Mouse (Mus musculus) testis, postnatal 10 days (tissue): ENCODE data around the gene Psrc1.

Source experiments
- DNase-seq: peaks from one replicate; pipeline ENCODE4 v3.0.0; 2021; ENCODE audit warnings: low spot score

Gene Psrc1

GRCm38 (mm10) chr3:108423844-108424801 lies 40.5 kb downstream of the Psrc1 start:
- DNase-seq = no peak

GRCm38 (mm10) chr3:108424944-108425623 lies 41.4 kb downstream of the Psrc1 start:
- DNase-seq = no peak

- DNase-seq = no peak
Measured at GRCm38 (mm10) chr3:108425624-108426018, 42.0 kb downstream of the Psrc1 start.

- DNase-seq = no peak
Measured at GRCm38 (mm10) chr3:108432542-108433187, 49.0 kb downstream of the Psrc1 start.

- no peak for DNase-seq
Measured at GRCm38 (mm10) chr3:108433188-108433880, 49.7 kb downstream of the Psrc1 start.

GRCm38 (mm10) chr3:108433881-108434495 lies 50.3 kb downstream of the Psrc1 start:
- no peak for DNase-seq

GRCm38 (mm10) chr3:108435701-108436379 lies 52.2 kb downstream of the Psrc1 start:
- no peak for DNase-seq

- DNase-seq = no peak
Measured at GRCm38 (mm10) chr3:108436380-108436714, 52.7 kb downstream of the Psrc1 start.
